Mouse (Mus musculus) limb, embryonic 14.5 days (tissue): ENCODE results near the gene Cphx2. TPM values are rescaled to one million over a fixed set of nuclear protein-coding genes. Genes with fewer than 3 reads are reported as not detected.
"Not testable (repeated sequence)": the region's sequence is repeated elsewhere in the genome, so short reads cannot be mapped to it uniquely, and the experiment has no call there.

ENCODE experiments used
- ATAC-seq: fragments of 200-750 bp; cut with Nextera tagmentation; 2 replicates; pipeline ENCODE4 v1.8.0; 2017; ENCODE audit warnings: low read depth, moderate number of reproducible peaks, moderate TSS enrichment; ENCODE audit not compliant: low FRiP score
- DNase-seq: peaks from one replicate; pipeline ENCODE4 v3.0.0-alpha.2; 2015; ENCODE audit warnings: low spot score
- H3K27ac ChIP-seq: fragments of 300-500 bp; sonication (generic); replicated peaks from 2 replicates; pipeline ENCODE4 v1.5.1; 2014; ENCODE audit warnings: low read depth, mild to moderate bottlenecking, low read length, moderate library complexity, mixed read lengths
- H3K27me3 ChIP-seq: fragments of 300-500 bp; sonication (generic); 2 replicates; pipeline ENCODE4 v1.6.1; 2014; ENCODE audit warnings: low read length, mixed read lengths; ENCODE audit not compliant: control insufficient read depth, insufficient read depth
- H3K36me3 ChIP-seq: fragments of 300-500 bp; sonication (generic); 2 replicates; pipeline ENCODE4 v1.6.1; 2014; ENCODE audit warnings: mild to moderate bottlenecking, low read length, moderate library complexity, mixed read lengths; ENCODE audit not compliant: control insufficient read depth, insufficient read depth
- H3K4me1 ChIP-seq: fragments of 300-500 bp; sonication (generic); 2 replicates; pipeline ENCODE4 v1.6.1; 2014; ENCODE audit warnings: antibody characterized with exemption, low read length, mixed read lengths; ENCODE audit not compliant: control insufficient read depth, insufficient read depth
- H3K4me2 ChIP-seq: fragments of 300-500 bp; sonication (generic); replicated peaks from 2 replicates; pipeline ENCODE4 v1.6.1; 2014; ENCODE audit warnings: low read depth, mild to moderate bottlenecking, low read length, moderate library complexity; ENCODE audit not compliant: severe bottlenecking
- H3K4me3 ChIP-seq: fragments of 300-500 bp; sonication (generic); replicated peaks from 2 replicates; pipeline ENCODE4 v1.5.1; 2014; ENCODE audit warnings: low read length
- H3K9ac ChIP-seq: fragments of 300-500 bp; sonication (generic); 2 replicates; pipeline ENCODE4 v1.6.1; 2014; ENCODE audit warnings: mild to moderate bottlenecking, low read depth, low read length, moderate library complexity; ENCODE audit not compliant: severe bottlenecking
- H3K9me3 ChIP-seq: fragments of 300-500 bp; sonication (generic); 2 replicates; pipeline ENCODE4 v1.6.1; 2016; ENCODE audit warnings: low read length; ENCODE audit not compliant: control insufficient read depth
- WGBS: fragments of 180-500 bp; shearing (Covaris S2); extraction: QIAGEN DNeasy Blood & Tissue Kit; methylation state at CpG from one replicate; pipeline ENCODE4 v1.1.7; 2014; 5-methylcytosine and 5-hydroxymethylcytosine counted together
- polyA plus RNA-seq, 2 experiments: library from polyadenylated mRNA; depleted of rRNA in 1 of 2; stranded (reverse) in 1 of 2; unstranded in 1 of 2; fragments of >200 nt; fragmentation: Nextera tagmentation in 1 of 2; extraction: Ambion mirVana in 1 of 2; gene quantifications; 2 replicates each; pipeline versions ENCODE4 v1.2.1 to v1.2.3; 2012 to 2014

Gene Cphx2
- polyA plus RNA-seq, 2 experiments, result not detected

DNA sequence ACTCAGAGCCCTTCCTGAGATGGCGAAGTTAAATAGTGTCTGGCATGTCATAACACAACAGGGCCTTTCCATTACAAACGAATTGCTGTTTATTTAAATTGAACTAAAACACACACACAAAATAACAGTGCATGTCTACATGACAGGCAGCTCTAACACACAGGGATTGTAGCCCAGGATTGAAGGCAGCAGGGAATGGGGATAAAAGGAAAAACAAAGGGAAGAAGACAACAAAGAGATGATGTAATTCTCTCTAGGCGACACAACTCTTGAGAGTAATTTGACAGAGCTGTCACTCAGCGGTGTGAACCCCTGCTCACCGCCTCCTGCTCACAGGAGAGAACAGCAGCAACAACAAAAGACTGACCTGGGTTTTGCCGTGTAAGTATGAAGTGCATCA lies 22.0 kb upstream of the Cphx2 start:
- not testable (repeated sequence) for H3K4me2 ChIP-seq, H3K4me1 ChIP-seq, H3K27me3 ChIP-seq, ATAC-seq, H3K4me3 ChIP-seq, H3K36me3 ChIP-seq, H3K9ac ChIP-seq, H3K9me3 ChIP-seq, DNase-seq, H3K27ac ChIP-seq
- WGBS, result no CpG with 5 or more reads among the region's 6 CpGs

DNA sequence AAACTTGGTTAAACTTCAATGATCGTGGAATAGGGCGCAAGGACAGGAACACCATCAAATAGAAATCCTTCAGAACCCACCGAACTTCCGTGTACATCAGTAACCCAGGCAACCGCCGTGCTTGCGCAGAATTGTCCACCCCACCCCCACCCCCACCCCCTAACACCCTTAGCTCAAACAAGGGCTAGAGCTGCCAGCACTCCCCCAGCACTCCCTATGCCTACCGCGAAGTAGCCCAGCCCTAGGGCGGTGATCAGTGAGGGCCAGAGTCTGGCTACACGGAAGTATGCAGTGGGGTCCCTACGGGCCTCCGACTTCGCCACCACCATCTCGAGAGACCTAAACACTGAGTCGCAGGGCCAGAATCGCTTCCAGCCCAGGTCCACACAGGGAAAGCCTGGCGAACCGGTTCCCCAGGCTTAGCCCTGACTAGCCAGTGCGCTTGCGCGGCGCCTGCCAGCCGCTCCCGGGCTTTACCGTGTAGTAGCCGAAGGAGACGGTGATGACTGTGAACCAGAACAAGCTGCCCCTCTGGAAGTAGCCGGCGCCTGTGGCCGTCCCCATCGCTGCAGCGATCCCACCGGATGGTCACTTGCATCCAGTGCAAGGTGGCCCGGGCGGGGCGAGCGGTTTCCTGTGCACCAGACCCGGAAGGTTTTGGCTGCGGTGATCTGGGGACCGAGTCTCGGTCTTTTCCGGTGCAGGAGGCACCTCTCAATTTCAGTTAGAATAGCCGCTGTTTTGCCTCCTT lies 14.6 kb upstream of the Cphx2 start:
- H3K9me3 ChIP-seq, H3K4me2 ChIP-seq, H3K27me3 ChIP-seq, H3K4me1 ChIP-seq, H3K4me3 ChIP-seq, H3K27ac ChIP-seq, H3K9ac ChIP-seq, DNase-seq, H3K36me3 ChIP-seq: not testable (repeated sequence)
- peak; percentile 87 for ATAC-seq
- no CpG with 5 or more reads among the region's 44 CpGs for WGBS

DNA sequence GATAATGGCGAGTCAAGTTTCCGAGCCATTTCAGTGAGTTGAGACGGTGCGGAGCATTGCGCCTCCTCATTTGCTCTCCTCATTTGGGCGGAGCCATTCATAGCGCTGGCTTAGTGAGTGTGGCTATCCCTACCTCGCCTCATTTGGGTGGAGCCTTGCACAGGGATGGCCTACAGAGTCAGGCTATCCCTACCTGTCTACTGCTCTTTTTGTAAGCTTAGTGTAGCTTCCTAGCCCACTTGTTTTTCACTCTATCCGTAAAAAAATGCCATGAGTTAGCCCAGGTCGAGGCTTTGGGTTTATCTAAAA lies 14.0 kb upstream of the Cphx2 start, which contains the start of gene Tmem254c:
Tmem254c (minus strand) TSS at position 31 of the 309 bp plus-strand sequence.
- not testable (repeated sequence) for H3K4me2 ChIP-seq, H3K9me3 ChIP-seq, H3K4me1 ChIP-seq, H3K36me3 ChIP-seq, DNase-seq, H3K9ac ChIP-seq, H3K27me3 ChIP-seq, H3K27ac ChIP-seq, H3K4me3 ChIP-seq
- peak; percentile 86; the same call in 1 of the 2 replicates for ATAC-seq
- no CpG with 5 or more reads among the region's 10 CpGs for WGBS

GRCm38 (mm10) chr14:26076620-26077390 lies 4.5 kb upstream of the Cphx2 start:
- not testable (repeated sequence) for H3K4me3 ChIP-seq, H3K27me3 ChIP-seq, ATAC-seq, H3K4me2 ChIP-seq, H3K27ac ChIP-seq, H3K36me3 ChIP-seq, H3K9ac ChIP-seq, DNase-seq, H3K9me3 ChIP-seq, H3K4me1 ChIP-seq
- WGBS, result no CpG with 5 or more reads among the region's 5 CpGs

DNA sequence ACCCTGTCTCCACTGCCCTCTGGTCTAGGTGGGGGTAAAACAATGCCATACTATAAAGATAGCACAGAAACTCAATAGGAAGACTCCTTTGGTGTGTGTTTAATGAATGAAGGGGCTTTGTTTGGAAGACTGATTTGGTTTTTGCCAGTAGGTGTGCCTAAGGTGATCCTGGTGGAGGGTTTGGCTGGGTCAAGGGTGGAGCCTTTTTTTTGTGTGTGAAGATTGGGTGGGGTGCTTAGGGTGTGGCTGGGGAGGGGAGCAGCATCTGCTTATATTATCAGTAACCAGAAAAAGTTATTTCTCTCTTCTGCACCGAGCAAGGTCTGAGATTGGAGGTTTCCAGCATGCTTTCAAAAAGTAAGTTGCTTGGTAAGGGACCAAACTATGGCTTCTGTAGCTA lies 681 bp downstream of the Cphx2 start, which contains the start of gene Cphx3:
Cphx3 (plus strand) TSS at position 301 of the 400 bp plus-strand sequence.
- H3K9ac ChIP-seq, H3K36me3 ChIP-seq, H3K4me1 ChIP-seq, ATAC-seq, H3K4me3 ChIP-seq, DNase-seq, H3K27ac ChIP-seq, H3K9me3 ChIP-seq, H3K27me3 ChIP-seq, H3K4me2 ChIP-seq: not testable (repeated sequence)
- WGBS, result no CpG with 5 or more reads among the region's 1 CpGs

GRCm38 (mm10) chr14:26097622-26098021 lies 16.3 kb downstream of the Cphx2 start:
- not testable (repeated sequence) for H3K36me3 ChIP-seq, H3K27me3 ChIP-seq, H3K4me1 ChIP-seq, H3K27ac ChIP-seq, H3K4me2 ChIP-seq, DNase-seq, H3K4me3 ChIP-seq, H3K9ac ChIP-seq, ATAC-seq, H3K9me3 ChIP-seq
- WGBS, result no CpG with 5 or more reads among the region's 3 CpGs

- H3K9ac ChIP-seq, H3K4me1 ChIP-seq, H3K9me3 ChIP-seq, H3K36me3 ChIP-seq, H3K27ac ChIP-seq, H3K4me3 ChIP-seq, H3K27me3 ChIP-seq, DNase-seq, H3K4me2 ChIP-seq: not testable (repeated sequence)
- WGBS, result no CpG with 5 or more reads among the region's 7 CpGs
- ATAC-seq, result peak; percentile 58; the same call in 1 of the 2 replicates
Measured at GRCm38 (mm10) chr14:26118150-26118549, 36.8 kb downstream of the Cphx2 start, which contains the start of gene Duxbl2. Duxbl2 (plus strand) TSS chr14:26118349.

DNA sequence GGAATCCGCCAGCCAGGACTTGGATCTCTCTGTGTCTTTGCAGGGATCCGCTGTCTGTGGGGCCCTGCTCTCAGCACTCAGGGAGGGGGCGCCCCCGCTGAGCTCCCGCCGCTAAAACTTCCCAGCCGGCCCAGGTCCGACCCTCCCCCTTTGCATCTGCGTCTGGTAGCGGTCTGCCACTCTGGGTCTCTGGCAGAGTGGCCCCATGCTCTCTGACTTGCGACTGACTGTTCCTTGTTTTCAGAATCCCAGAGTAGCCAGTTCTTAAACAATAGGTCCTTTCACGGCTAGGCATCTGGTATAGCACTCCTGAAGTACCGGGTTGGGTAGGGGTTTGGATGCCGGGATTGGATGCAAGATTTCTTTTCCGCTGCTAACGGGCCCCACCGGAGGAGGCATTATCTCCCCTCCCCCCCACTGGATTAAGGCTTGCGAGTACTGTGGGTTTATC lies 37.3 kb downstream of the Cphx2 start:
- not testable (repeated sequence) for H3K4me1 ChIP-seq, H3K27me3 ChIP-seq, H3K9me3 ChIP-seq, H3K4me3 ChIP-seq, H3K27ac ChIP-seq, H3K9ac ChIP-seq, DNase-seq, H3K4me2 ChIP-seq, H3K36me3 ChIP-seq
- peak; percentile 91 for ATAC-seq
- no CpG with 5 or more reads among the region's 18 CpGs for WGBS
